Mouse (Mus musculus) thymus, adult 2 months (tissue): ENCODE measurements around the gene Mpz. TPM values are rescaled to one million over a fixed set of nuclear protein-coding genes. Genes with fewer than 3 reads are reported as not detected.

Experiments used
- DNase-seq: peaks from one replicate; pipeline ENCODE4 v3.0.0; 2021
- H3K27ac ChIP-seq: fragments of 200-500 bp; 2 replicates; pipeline ENCODE4 v1.5.1; 2012; ENCODE audit warnings: low read length, control low read depth; ENCODE audit not compliant: control insufficient read depth, insufficient read depth
- H3K27me3 ChIP-seq: fragments of 200-500 bp; 2 replicates; pipeline ENCODE4 v1.6.1; 2012; ENCODE audit warnings: mild to moderate bottlenecking, low read length, moderate library complexity, mixed read lengths; ENCODE audit not compliant: control insufficient read depth, insufficient read depth
- H3K36me3 ChIP-seq: fragments of 200-500 bp; 2 replicates; pipeline ENCODE4 v1.6.1; 2012; ENCODE audit warnings: mild to moderate bottlenecking, low read length, moderate library complexity; ENCODE audit not compliant: control insufficient read depth, insufficient read depth
- H3K4me1 ChIP-seq: fragments of 200-500 bp; replicated peaks from 2 replicates; pipeline ENCODE4 v1.6.1; 2012; ENCODE audit warnings: low read length; ENCODE audit not compliant: control insufficient read depth, insufficient read depth
- H3K4me3 ChIP-seq: fragments of 200-500 bp; 2 replicates; pipeline ENCODE4 v1.5.1; 2012; ENCODE audit warnings: mild to moderate bottlenecking, low read length, control low read depth, moderate library complexity; ENCODE audit not compliant: control insufficient read depth, insufficient read depth
- CTCF ChIP-seq: fragments of 200-500 bp; IDR thresholded peaks from 2 replicates; pipeline ENCODE4 v1.5.1; 2012; ENCODE audit warnings: mild to moderate bottlenecking, control low read depth, low read length, moderate library complexity, borderline replicate concordance; ENCODE audit not compliant: control insufficient read depth, poor library complexity, insufficient read depth; ENCODE audit errors: extremely low read depth
- POLR2A ChIP-seq: fragments of 200-500 bp; IDR thresholded peaks from 2 replicates; pipeline ENCODE4 v1.6.1; 2012; ENCODE audit warnings: mild to moderate bottlenecking, low read length, control low read depth, moderate library complexity; ENCODE audit not compliant: control insufficient read depth, poor library complexity, insufficient read depth; ENCODE audit errors: extremely low read depth
- WGBS: fragments of 180-500 bp; shearing (Covaris S2); methylation state at CpG from one replicate; pipeline ENCODE4 v1.1.7; 2018; 5-methylcytosine and 5-hydroxymethylcytosine counted together
- polyA plus RNA-seq: library from polyadenylated mRNA; depleted of rRNA; stranded (reverse); fragments of >200 nt; gene quantifications from 2 replicates; pipeline ENCODE4 v1.2.3, GENCODE M21; 2012; rRNA removed

Mpz gene
- polyA plus RNA-seq, result 1.1 and 7.4 TPM in 2 replicates

- TF ChIP-seq POLR2A, result peak; percentile 81
- TF ChIP-seq CTCF, result no peak
- Histone ChIP-seq H3K36me3 (no peaks in the 10 kb centered on the region), H3K27ac (peak within 1 kb of the TSS; percentile 38; the same call in 1 of the 2 replicates), H3K4me3 (peak within 1 kb of the TSS; percentile 98), H3K4me1 (peaks cover 9% of the 10 kb centered on the region), H3K27me3 (no peaks in the 10 kb centered on the region; the same call in 1 of the 2 replicates)
- WGBS, result 1% methylated on average over 34 of the region's 34 CpGs
- peak; percentile 97 for DNase-seq
These were observed at the start of gene Mpz, which contains the start of gene Sdhc for GRCm38 (mm10) chr1:171149974-171150760. Gene Mpz, plus strand, starts transcription at chr1:171150711. Gene Sdhc, minus strand, starts transcription at chr1:171150603.

GRCm38 (mm10) chr1:171101033-171101432, 49.5 kb upstream of the Mpz start:
- no peaks in the 10 kb centered on the region for H3K27me3 ChIP-seq
- TF ChIP-seq POLR2A, result no peak
- TF ChIP-seq CTCF, result no peak
- 59% methylated on average over 2 of the region's 2 CpGs for WGBS
- no peak for DNase-seq
- peaks cover 8% of the 10 kb centered on the region for H3K4me1 ChIP-seq
- H3K4me3 ChIP-seq, result no peak overlapping the region
- no peaks in the 10 kb centered on the region for H3K36me3 ChIP-seq
- H3K27ac ChIP-seq, result no peak overlapping the region

DNA sequence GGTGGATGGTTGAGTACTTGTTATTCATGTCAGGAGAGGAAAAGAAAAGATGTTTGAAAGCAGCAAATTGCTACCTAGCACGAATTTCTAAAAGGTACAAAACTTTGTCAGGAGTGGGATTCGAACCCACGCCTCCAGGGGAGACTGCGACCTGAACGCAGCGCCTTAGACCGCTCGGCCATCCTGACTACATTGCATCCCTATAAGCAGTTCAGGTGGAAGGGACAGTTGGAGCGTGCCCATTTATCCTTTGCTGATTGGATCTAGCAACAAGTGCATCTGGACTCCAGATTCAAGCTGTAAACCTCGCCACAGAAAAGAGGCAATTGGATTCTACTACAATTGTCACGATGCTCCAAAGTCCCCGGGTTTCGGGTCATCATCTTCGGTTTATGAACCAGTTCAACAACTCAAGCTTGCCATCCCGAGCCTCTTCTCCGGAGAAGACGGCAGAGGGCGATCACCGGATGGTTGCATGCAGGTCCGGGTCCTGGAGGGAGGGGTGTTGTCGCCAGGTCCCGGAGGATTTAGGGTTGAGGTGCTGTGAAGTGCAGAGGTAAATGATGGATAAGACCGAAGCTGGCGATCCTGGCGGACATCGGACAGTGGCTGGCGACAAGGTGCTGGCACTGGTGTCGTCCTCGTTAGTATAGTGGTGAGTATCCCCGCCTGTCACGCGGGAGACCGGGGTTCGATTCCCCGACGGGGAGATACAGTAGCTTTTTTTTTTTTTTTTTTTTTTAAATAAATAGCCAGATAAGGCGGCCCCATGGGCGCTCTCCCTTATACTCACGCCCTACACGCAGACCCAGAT, 48.6 kb upstream of the Mpz start:
- under 1% methylated on average over 40 of the region's 40 CpGs for WGBS
- peak; percentile 73 for DNase-seq
- Histone ChIP-seq H3K36me3 (no peaks in the 10 kb centered on the region), H3K4me1 (peaks cover 8% of the 10 kb centered on the region), H3K27me3 (no peaks in the 10 kb centered on the region), H3K27ac (no peak overlapping the region), H3K4me3 (peak overlapping the region; percentile 64)
- TF ChIP-seq CTCF, result peak; percentile 52; the same call in 1 of the 2 replicates
- TF ChIP-seq POLR2A, result no peak

- TF ChIP-seq POLR2A (no peak), CTCF (no peak)
- peak overlapping the region; percentile 64 for H3K4me3 ChIP-seq
- WGBS, result under 1% methylated on average over 35 of the region's 35 CpGs
- no peak overlapping the region for H3K27ac ChIP-seq
- no peaks in the 10 kb centered on the region for H3K36me3 ChIP-seq
- H3K4me1 ChIP-seq, result peaks cover 8% of the 10 kb centered on the region
- no peaks in the 10 kb centered on the region for H3K27me3 ChIP-seq
- DNase-seq, result peak; percentile 88
These were observed 47.8 kb upstream of the Mpz start for GRCm38 (mm10) chr1:171102547-171103177.

- peak overlapping the region; percentile 17; the same call in 1 of the 2 replicates for H3K4me3 ChIP-seq
- no peaks in the 10 kb centered on the region for H3K36me3 ChIP-seq
- WGBS, result 19% methylated on average over 10 of the region's 10 CpGs
- TF ChIP-seq CTCF, result no peak
- TF ChIP-seq POLR2A, result no peak
- H3K27ac ChIP-seq, result peak overlapping the region; percentile 21
- DNase-seq, result no peak
- H3K27me3 ChIP-seq, result no peaks in the 10 kb centered on the region
- H3K4me1 ChIP-seq, result peaks cover 8% of the 10 kb centered on the region
These were observed 47.2 kb upstream of the Mpz start for GRCm38 (mm10) chr1:171103179-171103840.

DNA sequence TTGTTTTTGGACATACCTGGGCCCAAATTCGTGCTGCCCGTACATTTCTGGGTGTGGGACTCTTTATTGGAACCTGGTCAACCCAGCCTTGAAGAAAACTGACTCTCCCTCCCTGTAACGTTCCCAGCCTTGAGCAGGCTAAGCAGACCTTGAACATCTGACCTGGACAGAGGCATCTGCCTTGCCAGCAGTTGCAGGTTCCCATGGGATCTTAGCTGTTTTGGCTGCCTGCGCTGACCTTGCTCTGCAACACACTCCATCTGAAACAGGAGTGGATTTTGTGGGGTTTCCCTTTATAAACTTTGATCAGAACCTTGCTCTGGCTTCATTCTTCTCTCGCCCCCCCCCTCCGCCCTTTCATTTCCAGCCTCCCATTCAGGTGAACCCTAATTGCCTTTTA, 45.3 kb upstream of the Mpz start:
- Histone ChIP-seq H3K27me3 (no peaks in the 10 kb centered on the region), H3K36me3 (no peaks in the 10 kb centered on the region), H3K27ac (no peak overlapping the region), H3K4me3 (no peak overlapping the region), H3K4me1 (peaks cover 8% of the 10 kb centered on the region)
- 97% methylated on average over 6 of the region's 6 CpGs for WGBS
- DNase-seq, result no peak
- TF ChIP-seq POLR2A (no peak), CTCF (no peak)
